Mouse (Mus musculus): ENCODE results near the gene Clec11a.

Clec11a gene

DNA sequence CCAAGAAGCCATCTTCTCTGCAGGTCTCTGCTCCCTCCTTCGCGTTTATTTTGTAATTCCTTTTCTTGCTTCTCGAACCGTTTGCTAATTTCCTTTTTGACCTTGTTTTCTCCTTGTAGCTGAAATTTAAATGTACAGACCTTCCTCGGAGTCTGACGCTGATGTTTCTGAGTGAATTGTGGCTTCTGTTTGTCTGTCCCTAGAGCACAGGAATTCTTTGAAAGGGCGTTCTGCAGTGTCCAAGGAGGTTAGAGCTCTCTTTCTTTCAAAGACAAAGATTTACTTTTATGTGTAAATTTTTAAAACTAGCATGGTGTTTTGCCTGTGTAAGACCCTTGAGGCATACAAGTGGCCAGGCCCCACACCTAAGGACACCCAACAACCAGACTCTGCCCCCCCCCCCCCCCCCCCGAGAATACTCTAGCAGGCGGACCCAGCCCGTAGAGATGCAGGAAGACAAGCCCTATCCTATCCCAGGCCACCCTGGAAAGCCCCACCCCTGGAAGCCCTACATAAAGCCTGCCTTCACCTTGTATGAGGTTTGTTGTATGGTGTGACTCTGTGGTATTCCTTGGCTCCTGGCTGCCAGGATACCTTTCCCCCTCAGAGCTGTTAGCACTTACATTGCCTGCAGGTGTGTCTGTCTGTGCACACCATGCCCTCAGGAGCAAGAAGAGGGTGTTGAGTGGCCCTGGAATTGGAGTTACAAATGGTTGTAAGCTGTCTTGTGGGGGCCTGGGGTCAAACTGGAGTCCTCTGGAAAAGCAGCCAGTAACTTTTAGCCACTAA is 30.0 kb downstream of the Clec11a start:
- DNase-seq: no peak

GRCm38 (mm10) chr7:44275546-44275945 is 31.2 kb downstream of the Clec11a start:
- DNase-seq: no peak

GRCm38 (mm10) chr7:44274096-44274495 is 32.6 kb downstream of the Clec11a start:
- peak in 1 of 2 experiments; percentile 7 for DNase-seq

DNA sequence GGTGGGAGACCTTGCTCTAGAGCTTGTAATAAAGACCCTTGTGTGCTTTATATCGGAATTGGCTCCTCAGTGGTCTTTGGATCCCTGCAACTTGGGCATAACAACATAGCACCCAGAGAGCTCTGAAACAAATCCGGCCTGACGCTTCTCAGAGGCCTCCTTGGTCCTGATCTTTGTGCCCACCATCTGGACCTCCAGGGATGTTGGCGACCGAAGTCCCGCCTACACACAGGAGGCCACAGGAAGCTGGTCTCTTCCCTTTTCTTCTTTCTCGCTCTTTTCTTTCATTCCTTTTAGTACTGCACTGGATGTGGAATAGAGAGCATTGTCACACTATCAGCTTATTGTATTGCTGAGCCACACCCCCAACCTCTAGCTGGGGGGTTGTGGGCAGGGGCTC is 33.3 kb downstream of the Clec11a start:
- no peak for DNase-seq

DNA sequence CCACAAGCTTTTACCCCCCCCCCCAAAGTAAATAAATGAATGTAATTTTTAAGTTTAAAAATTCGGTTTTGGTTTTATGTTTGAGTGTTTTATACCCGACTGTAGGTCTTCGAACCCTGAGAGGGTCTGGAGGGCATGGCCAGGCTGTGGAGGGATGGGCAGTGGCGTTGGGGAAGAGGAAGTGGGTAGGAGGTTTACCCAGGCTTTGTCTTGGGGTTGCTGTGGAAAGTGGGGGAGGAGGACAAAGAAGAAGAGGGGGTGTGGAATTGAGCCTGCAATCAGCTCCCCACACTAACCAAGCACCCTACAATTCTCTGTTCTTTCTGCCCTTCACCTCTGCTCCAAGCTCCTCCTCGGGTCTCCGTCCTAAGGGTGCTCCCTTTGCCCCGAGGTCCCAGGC is 34.2 kb downstream of the Clec11a start:
- DNase-seq: no peak

GRCm38 (mm10) chr7:44271309-44271708 is 35.4 kb downstream of the Clec11a start:
- DNase-seq: no peak

- DNase-seq: no peak
Observed at GRCm38 (mm10) chr7:44269397-44269796, 37.3 kb downstream of the Clec11a start.

- DNase-seq: no peak
Observed at GRCm38 (mm10) chr7:44268117-44268516, 38.6 kb downstream of the Clec11a start.

GRCm38 (mm10) chr7:44262791-44263643 is 43.7 kb downstream of the Clec11a start:
- DNase-seq: peak; percentile 89 to 98

DNA sequence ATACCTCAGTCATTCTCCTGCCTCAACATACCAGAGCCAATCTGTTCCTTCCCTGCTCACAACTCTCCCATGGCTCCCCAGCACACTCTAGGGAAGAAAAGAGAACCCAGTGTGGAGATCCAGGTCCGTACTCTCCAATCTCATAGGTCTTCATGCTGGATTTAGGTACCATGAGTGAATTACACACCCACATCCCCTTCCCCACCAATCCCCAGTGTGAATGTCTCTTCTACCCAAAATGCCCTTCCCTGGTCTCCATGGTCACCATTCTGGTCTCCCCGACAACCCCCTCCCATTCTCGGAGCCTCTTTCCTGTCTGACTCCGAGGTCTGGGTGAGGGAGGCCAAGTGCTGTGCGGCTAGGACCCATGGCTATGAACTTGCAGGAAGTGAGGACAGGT is 45.6 kb downstream of the Clec11a start, which contains the start of gene Gm15517:
Gene Gm15517, plus strand, starts transcription at position 301 of the 400 bp plus-strand sequence.
- no peak for DNase-seq

DNA sequence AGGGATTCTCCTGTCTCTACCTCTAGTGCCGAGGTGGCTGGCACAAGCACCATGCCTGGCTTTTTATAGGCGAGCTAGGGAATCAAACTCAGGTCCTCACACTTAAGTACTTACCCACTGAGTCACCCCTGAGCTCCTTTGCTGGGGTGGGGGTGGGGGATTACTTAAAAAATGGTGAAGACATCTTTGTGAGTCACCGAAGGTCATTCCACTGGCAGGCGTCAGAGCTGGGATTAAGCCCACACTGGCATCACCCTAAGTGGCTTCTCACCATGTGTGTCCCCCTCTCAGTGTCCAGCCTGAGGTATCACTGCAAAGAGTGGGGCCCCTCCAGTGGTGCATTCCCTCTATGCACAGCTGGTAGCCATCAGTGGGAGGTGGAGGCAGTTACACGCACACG is 46.3 kb downstream of the Clec11a start:
- no peak for DNase-seq

GRCm38 (mm10) chr7:44257278-44257677 is 49.4 kb downstream of the Clec11a start, which contains the start of gene Acp4:
Gene Acp4, minus strand, starts transcription at chr7:44257378.
- no peak for DNase-seq

- no peak for DNase-seq
Observed at GRCm38 (mm10) chr7:44254930-44255329, 51.8 kb downstream of the Clec11a start.

DNA sequence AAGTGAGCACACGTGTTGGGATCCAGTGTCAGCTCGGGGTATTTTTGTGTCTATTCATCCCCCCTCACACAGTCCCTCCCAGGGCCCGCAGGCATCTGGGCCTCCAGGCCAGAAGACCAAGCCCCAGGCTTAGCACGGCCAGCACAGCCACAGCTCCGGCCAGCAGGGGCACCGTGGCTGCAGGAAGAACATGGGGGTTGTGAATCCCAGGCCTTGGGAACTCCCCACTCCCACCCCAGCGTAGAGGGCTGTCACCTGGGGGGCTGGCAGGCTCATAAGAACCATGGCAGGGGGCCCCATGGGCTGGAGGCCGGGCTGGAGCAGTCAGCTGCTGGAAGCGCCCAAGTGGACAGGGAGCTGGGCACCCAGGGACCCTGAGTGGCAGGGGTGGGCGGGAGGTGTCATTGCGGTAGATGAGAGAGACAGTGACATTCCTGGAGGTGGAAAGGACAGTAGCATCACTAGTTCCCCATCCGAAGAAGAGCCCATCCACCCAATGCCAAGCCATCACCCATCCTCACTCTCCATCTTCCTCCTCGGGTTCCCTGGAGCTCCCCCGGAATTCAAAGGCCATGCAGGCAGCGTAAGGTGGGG is 53.6 kb downstream of the Clec11a start:
- no peak for DNase-seq

All from kidney, postnatal 25 days (tissue).